Mouse (Mus musculus) brain, embryonic 14.5 days (tissue): ENCODE data around the gene Wdr18. TPM values are rescaled to one million over a fixed set of nuclear protein-coding genes. Genes with fewer than 3 reads are reported as not detected.

Source experiments
- DNase-seq: peaks from one replicate; pipeline ENCODE4 v3.0.0-alpha.2; 2011; ENCODE audit warnings: low read depth
- CTCF ChIP-seq: fragments of 200-500 bp; IDR thresholded peaks from 2 replicates; pipeline ENCODE4 v1.5.1; 2012; ENCODE audit warnings: inconsistent platforms, mild to moderate bottlenecking, moderate library complexity, borderline replicate concordance; ENCODE audit not compliant: insufficient read depth, insufficient read length; ENCODE audit errors: extremely low read depth
- POLR2A ChIP-seq: fragments of 200-500 bp; IDR thresholded peaks from 2 replicates; pipeline ENCODE4 v1.6.1; 2012; ENCODE audit warnings: mild to moderate bottlenecking, inconsistent platforms, borderline replicate concordance; ENCODE audit not compliant: poor library complexity, insufficient read depth, insufficient read length, severe bottlenecking; ENCODE audit errors: extremely low read depth
- polyA plus RNA-seq: library from polyadenylated mRNA; depleted of rRNA; stranded (reverse); fragments of >200 nt; gene quantifications from 2 replicates; pipeline ENCODE4 v1.2.3, GENCODE M21; 2012

The Wdr18 gene
- polyA plus RNA-seq, 1 experiment, result 59.7 TPM

DNA sequence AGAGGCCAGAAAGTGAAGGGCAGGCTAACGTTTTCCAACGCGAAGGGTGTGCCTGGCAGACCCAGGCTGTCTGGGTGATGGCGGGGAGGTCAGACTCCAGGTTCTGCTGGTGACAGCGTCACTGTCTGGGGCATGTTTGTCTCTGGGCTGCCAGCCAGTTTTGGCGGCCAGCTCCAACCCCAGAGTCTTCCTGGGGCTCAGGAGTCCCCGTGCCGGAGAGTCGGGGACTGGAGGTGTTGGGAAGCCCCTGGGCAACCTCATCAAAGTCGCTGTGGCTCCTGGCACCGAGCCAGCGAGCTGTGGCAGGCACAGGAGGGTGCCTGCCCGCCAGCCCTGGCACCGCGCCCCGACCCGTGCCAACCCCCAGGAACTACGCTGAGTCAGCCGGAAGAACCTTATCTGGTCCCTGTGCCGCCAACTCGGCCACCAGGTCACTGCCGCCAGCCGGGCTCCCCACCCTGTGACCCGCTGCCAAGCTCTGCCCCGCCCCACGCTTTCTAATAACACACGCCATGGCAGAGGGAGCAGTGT, 23.0 kb upstream of the Wdr18 start:
- no peak for TF ChIP-seq CTCF
- no peak for TF ChIP-seq POLR2A

DNA sequence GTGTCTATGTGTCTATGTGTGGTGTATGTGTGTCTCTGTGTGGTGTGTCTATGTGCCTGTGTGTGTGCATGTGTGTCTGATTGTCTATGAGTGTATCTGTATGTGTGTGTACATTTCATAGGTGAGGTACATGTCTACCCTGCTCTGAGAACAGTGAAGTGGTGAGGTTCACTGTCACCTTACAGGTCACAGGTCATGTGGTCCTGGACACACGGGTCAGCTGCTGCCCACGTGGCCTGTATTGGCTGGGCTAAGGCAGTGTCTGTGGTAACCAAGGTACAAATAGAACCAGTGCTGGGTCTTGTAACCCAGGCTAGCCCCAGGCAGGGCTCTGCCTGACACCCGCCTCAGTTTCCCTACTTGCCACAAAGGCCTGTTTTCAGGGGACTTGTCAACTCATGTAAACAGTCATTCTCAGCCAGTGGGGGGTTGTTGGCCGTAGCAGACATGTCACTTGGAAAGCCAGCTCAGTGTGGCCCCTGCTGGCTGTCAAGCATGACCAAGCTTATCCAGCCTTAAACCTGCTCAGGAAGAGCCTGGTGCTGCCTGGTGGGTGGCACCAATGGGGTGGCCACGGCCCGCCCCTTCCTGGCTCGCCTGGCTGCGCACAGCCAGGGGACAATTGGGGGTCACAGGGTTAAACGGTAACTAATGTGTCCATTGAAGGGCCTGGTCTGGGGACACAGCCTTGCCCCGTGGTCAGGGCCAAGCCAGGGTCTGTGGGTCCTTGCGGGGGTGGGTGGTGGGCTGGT, 22.0 kb upstream of the Wdr18 start:
- TF ChIP-seq CTCF (no peak), POLR2A (no peak)

More for the DNA sequence above, 23.0 kb upstream of the Wdr18 start:
- peak; percentile 49 for DNase-seq

DNA sequence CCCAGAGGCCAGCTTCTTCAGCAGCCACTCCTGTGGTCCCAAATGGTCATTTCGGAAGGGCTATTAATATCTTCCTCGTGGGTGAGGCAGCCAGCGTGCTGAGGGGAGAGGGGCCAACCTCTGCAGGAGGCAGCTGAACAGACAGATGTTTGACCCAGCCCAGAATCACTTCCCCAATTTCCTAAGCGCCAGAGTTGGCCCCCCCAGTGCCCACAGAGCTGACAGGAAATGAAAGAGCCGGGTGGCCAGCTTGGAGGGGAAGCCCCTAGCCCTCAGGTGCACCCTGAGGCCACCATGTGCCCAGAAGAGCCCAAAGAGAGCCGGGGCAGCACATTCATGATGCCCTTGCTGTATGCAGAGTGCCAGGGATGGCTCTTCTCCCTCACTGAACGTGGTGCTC, 19.2 kb upstream of the Wdr18 start:
- DNase-seq, result no peak
- TF ChIP-seq CTCF (no peak), POLR2A (no peak)

More for the DNA sequence above, 22.0 kb upstream of the Wdr18 start:
- no peak for DNase-seq

DNA sequence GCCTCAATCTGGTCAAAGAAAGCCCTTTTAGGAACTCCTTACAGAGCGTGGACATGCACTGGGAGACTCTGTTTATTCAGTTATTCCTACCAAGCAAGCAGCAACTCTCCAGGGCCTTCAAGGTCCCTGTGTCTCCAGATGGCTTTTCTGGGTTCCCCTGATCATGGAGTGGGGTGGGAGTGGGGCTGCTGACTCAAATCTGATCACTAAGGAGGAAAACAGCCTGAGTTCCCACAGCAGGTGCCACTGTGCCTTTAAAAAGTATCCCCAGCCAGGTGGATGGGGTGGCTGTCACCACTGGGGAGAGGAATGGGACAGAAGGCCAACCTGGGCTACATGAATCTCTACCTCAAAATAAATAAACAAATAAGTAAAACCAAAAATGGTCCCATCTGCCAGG, 17.0 kb upstream of the Wdr18 start:
- DNase-seq, result no peak
- TF ChIP-seq POLR2A, result no peak
- TF ChIP-seq CTCF, result no peak

DNA sequence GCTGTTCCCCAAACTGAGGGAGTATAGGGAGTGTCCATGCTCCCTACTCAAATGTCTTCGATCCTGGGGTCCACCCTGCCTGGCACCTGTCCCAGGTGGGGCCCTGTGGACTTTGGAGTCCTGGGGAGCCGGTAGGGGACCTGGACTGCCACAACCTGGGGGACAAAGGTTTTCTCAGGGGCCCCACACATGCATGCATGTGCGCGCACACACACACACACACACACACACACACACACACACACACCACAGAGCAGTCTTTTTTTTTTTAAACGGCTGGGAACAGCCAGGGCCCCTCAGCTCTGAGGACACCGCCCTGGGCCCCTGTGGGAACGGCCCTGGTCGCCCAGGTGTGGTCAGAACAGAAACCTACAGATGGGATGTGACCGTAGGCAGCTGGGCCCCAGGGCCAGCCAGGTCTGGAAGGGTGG, 16.5 kb upstream of the Wdr18 start:
- TF ChIP-seq POLR2A (no peak), CTCF (no peak)
- no peak for DNase-seq

DNA sequence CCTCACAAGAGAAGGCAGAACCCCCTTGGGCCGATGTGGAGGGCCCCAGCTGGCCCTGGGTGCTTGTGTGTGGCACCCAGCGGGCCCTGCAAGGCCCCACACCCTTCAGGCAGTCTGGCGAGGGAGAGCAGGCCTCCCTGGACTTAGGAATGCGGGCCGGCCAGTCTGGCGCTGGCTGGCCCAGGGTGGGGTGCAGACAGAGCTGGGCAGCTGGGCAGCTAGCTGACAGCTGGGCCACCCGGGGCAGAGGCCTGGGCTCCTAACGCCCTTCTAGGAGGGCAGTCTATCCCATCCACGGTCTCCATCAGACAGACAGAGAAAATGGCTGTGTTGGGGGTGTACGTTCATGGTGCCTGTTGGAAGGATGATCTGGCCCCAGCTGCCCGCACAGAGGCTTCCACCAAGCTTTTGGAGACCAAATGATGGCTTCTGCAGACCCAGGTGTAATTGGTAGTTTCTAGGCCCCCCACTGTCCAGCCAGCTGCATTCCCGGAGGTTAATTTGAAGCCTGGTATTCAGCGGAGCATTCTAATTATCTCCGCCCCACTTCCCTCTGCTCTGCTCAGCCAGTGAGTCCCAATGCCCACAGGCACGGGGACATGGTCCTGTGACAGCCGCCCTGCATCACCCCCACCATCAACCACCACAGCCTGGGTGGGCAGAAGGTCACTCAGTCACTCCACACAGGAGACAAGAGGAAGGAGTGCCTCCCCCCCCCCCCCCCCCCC, 14.3 kb upstream of the Wdr18 start:
- peak; percentile 71 for DNase-seq
- TF ChIP-seq CTCF, result no peak
- no peak for TF ChIP-seq POLR2A

DNA sequence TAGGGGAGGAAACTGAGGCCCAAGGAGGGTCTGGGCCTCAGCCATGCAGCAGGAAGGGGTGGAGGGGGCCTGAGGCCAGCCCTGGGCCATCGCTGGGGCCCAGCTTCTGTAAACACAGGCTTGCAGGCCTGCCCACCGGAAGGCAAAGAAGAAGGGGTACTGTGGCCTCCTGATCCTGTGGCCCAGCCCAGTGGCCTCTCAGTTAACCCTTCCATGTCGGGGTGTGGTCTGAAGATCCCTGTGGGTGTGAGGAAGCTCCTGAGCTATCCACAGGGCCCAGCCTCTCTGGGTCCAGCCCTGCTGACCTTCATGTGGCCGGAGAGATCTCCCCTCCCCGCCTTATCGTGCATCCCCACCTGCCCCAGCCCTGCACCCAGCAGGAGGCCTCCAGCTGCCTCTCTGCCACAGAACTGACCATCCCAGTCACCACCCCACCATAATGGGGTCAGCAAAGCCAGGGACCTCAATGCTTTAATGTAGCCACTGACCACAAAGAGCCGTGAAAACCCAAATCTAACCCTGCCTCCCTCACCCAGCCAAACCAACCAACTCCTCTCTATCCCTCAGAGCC, 13.1 kb upstream of the Wdr18 start:
- TF ChIP-seq POLR2A (no peak), CTCF (no peak)
- no peak for DNase-seq

DNA sequence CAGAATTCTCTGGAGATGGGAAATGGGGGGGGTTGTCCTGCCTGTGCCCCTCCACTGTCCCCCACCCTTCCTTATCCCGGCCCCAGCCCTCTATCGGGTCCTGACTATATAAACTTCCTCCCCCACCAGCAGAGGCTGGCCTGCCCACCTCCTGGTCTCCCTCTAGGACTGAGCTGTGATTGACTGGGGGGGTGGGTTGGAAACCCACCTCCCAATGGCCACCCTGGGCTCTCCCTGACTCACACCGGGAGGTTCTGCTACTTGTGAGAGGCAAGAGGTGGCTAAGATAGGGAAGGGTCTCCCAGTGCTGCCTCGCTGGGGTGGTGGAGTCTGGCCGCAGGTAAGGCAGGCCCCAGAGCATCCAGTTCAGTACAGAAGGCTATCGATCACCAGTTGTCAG, 12.4 kb upstream of the Wdr18 start:
- no peak for DNase-seq
- TF ChIP-seq POLR2A, result no peak

DNA sequence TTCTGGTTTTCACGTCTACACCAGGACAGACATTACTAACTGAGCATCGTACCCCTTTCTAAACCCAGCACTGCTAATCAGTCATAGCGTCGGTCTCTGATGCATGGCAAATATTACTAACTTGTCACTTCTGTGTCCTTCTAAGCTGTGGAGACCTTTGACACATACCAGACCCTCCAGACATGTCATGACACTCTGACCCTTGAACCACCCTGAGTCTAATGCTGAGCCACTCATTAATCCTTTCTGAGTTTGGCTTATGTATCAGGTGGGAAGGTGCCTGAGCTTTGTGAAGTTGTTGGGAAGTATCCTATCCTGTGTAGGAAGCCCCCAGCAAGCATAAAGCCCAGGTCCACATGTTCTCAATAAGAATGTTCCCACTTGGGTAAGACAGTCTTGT, 10.1 kb upstream of the Wdr18 start:
- no peak for DNase-seq

DNA sequence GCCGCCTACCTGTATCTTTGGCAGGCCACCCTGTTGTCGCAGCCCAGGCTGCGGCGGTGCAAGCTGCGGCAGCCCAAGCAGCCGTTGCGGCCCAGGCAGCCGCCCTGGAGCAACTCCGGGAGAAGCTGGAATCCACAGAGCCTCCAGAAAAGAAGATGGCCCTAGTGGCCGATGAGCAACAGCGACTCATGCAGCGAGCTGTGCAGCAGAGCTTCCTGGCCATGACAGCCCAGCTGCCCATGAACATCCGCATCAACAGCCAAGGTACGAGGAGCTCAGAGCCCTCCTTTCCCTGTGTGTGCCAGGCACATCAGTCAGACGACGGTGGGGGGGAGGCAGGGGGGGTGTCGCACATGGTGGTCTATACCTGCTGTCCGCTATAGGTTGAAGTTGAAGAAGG, 9.3 kb upstream of the Wdr18 start:
- TF ChIP-seq CTCF (no peak), POLR2A (no peak)
- no peak for DNase-seq

More for the DNA sequence above, 10.1 kb upstream of the Wdr18 start:
- TF ChIP-seq POLR2A (no peak), CTCF (no peak)

DNA sequence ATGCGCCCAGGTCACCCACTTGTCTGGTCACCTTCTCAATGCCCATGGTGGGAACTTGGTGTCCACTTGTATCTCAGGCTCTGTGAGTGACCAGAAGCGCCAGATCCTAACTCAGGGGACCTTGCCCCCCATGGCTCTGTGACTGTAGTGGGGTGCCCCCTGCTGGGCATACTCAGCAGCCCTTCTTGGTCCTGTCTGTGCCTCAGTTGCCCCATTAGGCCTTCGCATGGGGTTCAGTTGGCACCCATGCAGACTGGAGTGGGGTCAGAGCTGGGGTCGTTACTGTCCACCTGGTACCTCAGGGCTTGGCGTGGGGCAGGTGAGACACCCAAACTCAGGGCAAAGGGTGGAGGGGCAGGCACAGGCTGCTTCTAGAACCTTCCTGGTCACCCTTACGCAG, 6.0 kb upstream of the Wdr18 start:
- TF ChIP-seq CTCF (peak; percentile 43; the same call in 1 of the 2 replicates), POLR2A (no peak)
- DNase-seq, result no peak

DNA sequence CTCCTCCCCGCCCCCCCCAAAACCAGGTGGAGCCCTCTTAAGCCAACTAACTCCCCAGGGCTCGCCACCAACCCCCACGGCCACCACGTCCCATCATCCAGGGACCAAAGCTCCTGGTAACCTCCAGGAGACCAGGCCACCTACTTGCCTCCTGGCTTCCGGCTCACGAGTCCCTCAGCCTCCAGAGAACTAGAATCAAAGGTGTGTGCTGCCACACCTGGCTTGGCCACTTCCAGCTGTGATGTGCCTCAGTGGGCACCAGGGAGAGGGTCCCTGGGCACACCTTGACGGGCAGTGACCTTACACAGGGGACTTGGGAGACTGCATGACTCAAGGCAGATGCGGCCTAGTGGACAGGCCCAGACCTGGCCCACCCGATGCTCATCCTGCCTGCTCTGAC, 4.3 kb upstream of the Wdr18 start:
- no peak for TF ChIP-seq POLR2A
- TF ChIP-seq CTCF, result no peak
- no peak for DNase-seq

DNA sequence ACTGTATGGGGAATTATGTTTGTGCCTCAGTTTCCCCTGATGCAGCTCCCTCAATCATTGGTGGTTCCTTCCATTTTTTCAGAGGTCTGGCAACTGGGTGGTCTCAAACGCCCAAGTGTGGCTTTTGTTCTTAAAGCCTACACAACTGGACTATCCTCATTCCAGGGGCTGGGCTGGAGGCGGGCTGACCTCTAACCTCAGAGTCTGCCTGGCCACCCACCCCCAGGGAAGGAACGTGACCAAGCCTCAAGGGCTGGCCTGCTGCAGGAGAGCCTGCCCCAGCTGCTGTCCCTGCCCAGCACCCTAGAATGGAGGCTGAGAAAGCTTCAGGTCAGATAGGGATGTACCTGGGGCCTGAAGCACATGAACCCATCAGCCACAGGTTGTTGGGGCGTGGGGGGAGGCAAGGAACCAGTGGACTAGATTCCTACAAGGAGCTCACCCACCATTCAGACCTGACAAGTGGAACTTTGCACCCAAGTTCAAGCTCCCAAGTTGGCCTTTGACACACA, 3.3 kb upstream of the Wdr18 start:
- TF ChIP-seq POLR2A (no peak), CTCF (no peak)
- no peak for DNase-seq
